Mouse (Mus musculus) MEL (cell line): ENCODE data around the gene Vill.

Experiments used
- CTCF ChIP-seq, 3 experiments: IDR thresholded peaks in 2 of 3; conservative IDR thresholded peaks in 1 of 3; 2 replicates each; pipeline ENCODE4 v1.5.1; 2011 to 2012; ENCODE audit warnings: low read length in 3 of 3, low read depth in 2 of 3, mild to moderate bottlenecking in 2 of 3, improper control_type of control experiment in 1 of 3, inconsistent platforms in 1 of 3, mixed read lengths in 1 of 3, moderate library complexity in 1 of 3; ENCODE audit not compliant: control insufficient read depth in 1 of 3, insufficient read depth in 1 of 3, poor library complexity in 1 of 3, severe bottlenecking in 1 of 3
- E2F4 ChIP-seq: IDR thresholded peaks from 2 replicates; pipeline ENCODE4 v1.6.1; 2011; ENCODE audit warnings: low read depth, low read length, improper control_type of control experiment, borderline replicate concordance
- EP300 ChIP-seq, 2 experiments: IDR thresholded peaks; 2 replicates each; pipeline ENCODE4 v1.6.1; 2011; ENCODE audit warnings: improper control_type of control experiment in 2 of 2, low read length in 2 of 2, low read depth in 1 of 2, mild to moderate bottlenecking in 1 of 2
- ETS1 ChIP-seq: IDR thresholded peaks from 2 replicates; pipeline ENCODE4 v1.6.1; 2012; ENCODE audit warnings: low read depth, mild to moderate bottlenecking, inconsistent platforms, low read length, improper control_type of control experiment, moderate library complexity
- KAT2A ChIP-seq: conservative IDR thresholded peaks from 2 replicates; pipeline ENCODE4 v1.6.1; 2012; ENCODE audit warnings: low read depth, low read length, improper control_type of control experiment, inconsistent platforms
- MXI1 ChIP-seq: IDR thresholded peaks from 2 replicates; pipeline ENCODE4 v1.6.1; 2011; ENCODE audit warnings: mild to moderate bottlenecking, low read depth, low read length, improper control_type of control experiment
- POLR2A ChIP-seq, 2 experiments: IDR thresholded peaks; 2 replicates each; pipeline ENCODE4 v1.6.1; 2011 to 2012; ENCODE audit warnings: low read length in 2 of 2, mild to moderate bottlenecking in 2 of 2, control low read depth in 1 of 2, improper control_type of control experiment in 1 of 2, low read depth in 1 of 2, moderate library complexity in 1 of 2; ENCODE audit not compliant: control insufficient read depth in 1 of 2, insufficient read depth in 1 of 2, poor library complexity in 1 of 2
- POLR2AphosphoS2 ChIP-seq: IDR thresholded peaks from 2 replicates; pipeline ENCODE4 v1.6.1; 2011; ENCODE audit warnings: low read length, improper control_type of control experiment
- ZC3H11A ChIP-seq: IDR thresholded peaks from 2 replicates; pipeline ENCODE4 v1.6.1; 2012; ENCODE audit warnings: low read depth, mild to moderate bottlenecking, inconsistent platforms, low read length, improper control_type of control experiment

GRCm38 (mm10) chr9:119031772-119032171 lies 20.8 kb upstream of the Vill start:
- no peak for TF ChIP-seq CTCF (IDR thresholded peaks at IDR 0.05 in 2 of 3, conservative IDR thresholded peaks at IDR 0.05 in 1 of 3; ENCODE audit: control insufficient read depth in 1 of 3, insufficient read depth in 1 of 3, low read depth in 2 of 3, low read length in 3 of 3, poor library complexity in 1 of 3, severe bottlenecking in 1 of 3)
- no peak for TF ChIP-seq EP300 (IDR thresholded peaks at IDR 0.05; ENCODE audit: low read depth in 1 of 2, low read length in 2 of 2)
- no peak for TF ChIP-seq POLR2A (IDR thresholded peaks at IDR 0.05; ENCODE audit: control insufficient read depth in 1 of 2, insufficient read depth in 1 of 2, low read depth in 1 of 2, low read length in 2 of 2, poor library complexity in 1 of 2)
- no peak for TF ChIP-seq ETS1
- TF ChIP-seq KAT2A = no peak
- no peak for TF ChIP-seq MXI1
- no peak for TF ChIP-seq ZC3H11A
- no peak for TF ChIP-seq E2F4
- TF ChIP-seq POLR2AphosphoS2 = no peak
